Mouse (Mus musculus): ENCODE measurements around the gene Adk. TPM values are rescaled to one million over a fixed set of nuclear protein-coding genes. Genes with fewer than 3 reads are reported as not detected.

Gene Adk
- polyA plus RNA-seq, 1 experiment from 2014 or later, result 33.5 TPM

DNA sequence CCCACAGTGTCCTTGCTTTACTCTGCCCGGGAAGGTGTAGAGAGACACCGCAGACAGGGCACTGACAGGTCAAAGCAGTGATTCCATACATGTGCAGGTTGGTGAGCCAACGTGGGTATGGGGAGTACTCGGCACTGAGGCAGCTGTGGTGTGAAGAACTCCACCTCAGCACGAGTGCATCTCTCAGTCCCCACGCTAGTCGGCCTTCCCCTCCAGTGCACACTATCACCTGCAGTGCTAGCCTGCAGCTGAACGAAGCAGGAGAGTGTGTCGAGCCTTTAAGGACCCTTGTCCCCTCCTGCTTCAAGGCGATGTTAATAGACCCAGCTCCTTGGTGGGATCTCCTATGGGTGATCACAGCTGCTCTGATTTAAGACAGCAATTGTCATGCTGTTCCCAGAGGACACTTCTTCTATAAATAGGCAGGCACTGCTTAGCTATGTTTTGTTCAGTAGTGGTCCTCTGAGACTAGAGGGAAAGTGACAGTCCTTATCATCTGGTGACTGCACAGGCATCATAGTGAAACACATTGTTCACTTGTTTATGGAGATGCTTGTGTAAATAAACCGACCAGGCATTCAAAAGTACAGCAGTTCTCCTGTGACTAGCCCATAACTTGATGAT is 283.4 kb downstream of the Adk start:
- Histone ChIP-seq H3K4me2 (ENCODE audit: low read depth, low read length) (no peak overlapping the region), H3K27me3 (ENCODE audit: control insufficient read depth, insufficient read depth, low read length) (no peaks in the 10 kb centered on the region), H3K36me3 (ENCODE audit: control insufficient read depth, insufficient read depth, low read length) (no peaks in the 10 kb centered on the region), H3K9me3 (ENCODE audit: control insufficient read depth, low read length) (no peaks in the 10 kb centered on the region), H3K4me3 (ENCODE audit: low read depth, low read length) (no peak overlapping the region), H3K4me1 (ENCODE audit: control insufficient read depth, insufficient read depth, low read length) (peaks cover 10% of the 10 kb centered on the region), H3K9ac (replicated peaks; ENCODE audit: low read depth, low read length) (no peak overlapping the region), H3K27ac (ENCODE audit: low read depth, low read length) (peak overlapping the region; percentile 30; the same call in 1 of the 2 replicates)
- 39% methylated on average over 11 of the region's 11 CpGs for WGBS
- ATAC-seq (ENCODE audit: low read depth), result peak; percentile 24; the same call in 1 of the 2 replicates

DNA sequence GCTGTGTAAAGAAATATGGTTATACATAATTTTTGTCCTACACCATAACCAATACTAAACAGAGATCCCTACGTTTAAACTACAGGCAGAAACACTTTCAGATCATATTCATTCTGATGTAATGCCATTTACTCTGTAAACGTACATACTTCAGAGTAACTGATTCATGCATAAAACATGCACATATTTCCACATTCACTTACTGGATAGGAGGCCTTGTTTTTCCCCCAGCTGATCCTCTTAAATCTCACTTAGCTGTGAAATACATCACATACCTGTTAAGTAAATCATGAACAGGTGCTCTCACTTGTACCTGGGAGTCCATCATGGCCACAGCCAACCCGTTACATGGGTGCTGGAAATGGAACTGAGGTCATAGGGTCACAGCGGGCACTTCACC is 285.6 kb downstream of the Adk start:
- Histone ChIP-seq H3K4me3 (ENCODE audit: low read depth, low read length) (no peak overlapping the region), H3K27ac (ENCODE audit: low read depth, low read length) (no peak overlapping the region), H3K4me1 (ENCODE audit: control insufficient read depth, insufficient read depth, low read length) (peaks cover 10% of the 10 kb centered on the region), H3K4me2 (ENCODE audit: low read depth, low read length) (no peak overlapping the region), H3K9me3 (ENCODE audit: control insufficient read depth, low read length) (no peaks in the 10 kb centered on the region), H3K9ac (replicated peaks; ENCODE audit: low read depth, low read length) (no peak overlapping the region), H3K36me3 (ENCODE audit: control insufficient read depth, insufficient read depth, low read length) (no peaks in the 10 kb centered on the region), H3K27me3 (ENCODE audit: control insufficient read depth, insufficient read depth, low read length) (no peaks in the 10 kb centered on the region)
- 72% methylated on average over 4 of the region's 4 CpGs for WGBS
- no peak for ATAC-seq (ENCODE audit: low read depth)

DNA sequence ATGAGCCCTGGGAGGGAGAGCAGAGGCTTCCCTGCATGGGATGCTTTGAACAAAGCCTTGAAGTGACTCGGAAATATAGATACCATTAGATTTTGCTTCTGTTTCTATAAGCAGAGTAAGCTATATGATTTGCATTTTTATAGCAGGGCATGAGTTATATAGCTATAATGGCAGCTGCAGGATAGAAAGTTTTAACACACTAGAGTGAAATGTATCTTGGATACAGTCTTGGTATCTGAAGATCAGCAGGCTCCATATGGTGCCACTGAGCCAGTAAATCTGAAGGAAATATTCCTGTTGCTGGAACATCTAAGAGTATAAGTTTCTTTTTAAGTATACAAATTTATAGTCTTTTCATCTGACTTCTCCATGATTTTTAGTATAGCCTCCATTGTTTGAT is 288.8 kb downstream of the Adk start:
- Histone ChIP-seq H3K9me3 (ENCODE audit: control insufficient read depth, low read length) (no peaks in the 10 kb centered on the region), H3K36me3 (ENCODE audit: control insufficient read depth, insufficient read depth, low read length) (no peaks in the 10 kb centered on the region), H3K27ac (ENCODE audit: low read depth, low read length) (no peak overlapping the region), H3K4me1 (ENCODE audit: control insufficient read depth, insufficient read depth, low read length) (no peaks in the 10 kb centered on the region), H3K27me3 (ENCODE audit: control insufficient read depth, insufficient read depth, low read length) (no peaks in the 10 kb centered on the region), H3K4me3 (ENCODE audit: low read depth, low read length) (no peak overlapping the region), H3K9ac (replicated peaks; ENCODE audit: low read depth, low read length) (no peak overlapping the region), H3K4me2 (ENCODE audit: low read depth, low read length) (no peak overlapping the region)
- 66% methylated on average over 1 of the region's 1 CpGs for WGBS
- ATAC-seq (ENCODE audit: low read depth), result no peak

DNA sequence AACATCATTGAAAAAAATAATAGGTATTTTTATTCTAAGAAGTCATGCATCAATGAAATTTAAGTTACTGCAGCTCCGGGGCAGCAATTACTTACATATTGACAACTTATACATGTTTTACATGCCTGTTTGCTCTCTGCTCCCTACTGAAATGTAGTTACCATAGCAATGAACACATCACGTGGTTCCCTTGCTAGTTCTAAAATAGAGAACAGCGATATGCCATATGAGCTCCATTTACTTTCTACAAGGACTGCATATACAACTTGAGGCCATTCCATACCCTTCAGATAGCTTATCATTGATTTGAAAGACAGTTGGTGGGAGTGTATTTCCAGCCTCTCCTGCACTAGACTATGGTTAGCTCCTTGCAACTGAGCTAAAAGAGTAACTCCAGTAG is 290.6 kb downstream of the Adk start:
- Histone ChIP-seq H3K4me1 (ENCODE audit: control insufficient read depth, insufficient read depth, low read length) (no peaks in the 10 kb centered on the region), H3K9me3 (ENCODE audit: control insufficient read depth, low read length) (no peaks in the 10 kb centered on the region), H3K27me3 (ENCODE audit: control insufficient read depth, insufficient read depth, low read length) (no peaks in the 10 kb centered on the region), H3K36me3 (ENCODE audit: control insufficient read depth, insufficient read depth, low read length) (no peaks in the 10 kb centered on the region), H3K4me2 (ENCODE audit: low read depth, low read length) (no peak overlapping the region), H3K9ac (replicated peaks; ENCODE audit: low read depth, low read length) (no peak overlapping the region), H3K27ac (ENCODE audit: low read depth, low read length) (no peak overlapping the region), H3K4me3 (ENCODE audit: low read depth, low read length) (no peak overlapping the region)
- no peak for ATAC-seq (ENCODE audit: low read depth)
- 60% methylated on average over 3 of the region's 3 CpGs for WGBS

DNA sequence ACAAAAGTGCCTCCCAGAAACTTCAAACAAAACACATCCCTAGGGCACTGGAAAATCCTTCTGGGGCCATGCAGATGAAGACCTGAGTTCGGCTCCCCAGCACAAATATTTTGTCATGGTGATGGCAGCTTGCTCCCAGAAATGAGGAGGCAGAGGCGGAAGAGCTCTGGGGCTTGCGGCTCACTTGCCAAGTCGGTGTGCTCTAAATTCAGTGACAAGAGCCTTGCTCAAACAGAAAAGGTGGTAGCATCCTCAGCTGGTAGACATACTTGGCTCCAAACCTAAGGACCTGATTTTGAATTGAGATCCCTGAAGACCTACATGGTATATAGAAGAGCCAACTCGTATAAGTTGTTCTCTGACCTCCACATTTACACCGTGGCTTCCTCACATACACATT is 292.5 kb downstream of the Adk start:
- Histone ChIP-seq H3K9ac (replicated peaks; ENCODE audit: low read depth, low read length) (no peak overlapping the region), H3K27me3 (ENCODE audit: control insufficient read depth, insufficient read depth, low read length) (no peaks in the 10 kb centered on the region), H3K4me2 (ENCODE audit: low read depth, low read length) (no peak overlapping the region), H3K36me3 (ENCODE audit: control insufficient read depth, insufficient read depth, low read length) (no peaks in the 10 kb centered on the region), H3K9me3 (ENCODE audit: control insufficient read depth, low read length) (no peaks in the 10 kb centered on the region), H3K27ac (ENCODE audit: low read depth, low read length) (no peak overlapping the region), H3K4me3 (ENCODE audit: low read depth, low read length) (no peak overlapping the region), H3K4me1 (ENCODE audit: control insufficient read depth, insufficient read depth, low read length) (no peaks in the 10 kb centered on the region)
- 95% methylated on average over 6 of the region's 6 CpGs for WGBS
- no peak for ATAC-seq (ENCODE audit: low read depth)

DNA sequence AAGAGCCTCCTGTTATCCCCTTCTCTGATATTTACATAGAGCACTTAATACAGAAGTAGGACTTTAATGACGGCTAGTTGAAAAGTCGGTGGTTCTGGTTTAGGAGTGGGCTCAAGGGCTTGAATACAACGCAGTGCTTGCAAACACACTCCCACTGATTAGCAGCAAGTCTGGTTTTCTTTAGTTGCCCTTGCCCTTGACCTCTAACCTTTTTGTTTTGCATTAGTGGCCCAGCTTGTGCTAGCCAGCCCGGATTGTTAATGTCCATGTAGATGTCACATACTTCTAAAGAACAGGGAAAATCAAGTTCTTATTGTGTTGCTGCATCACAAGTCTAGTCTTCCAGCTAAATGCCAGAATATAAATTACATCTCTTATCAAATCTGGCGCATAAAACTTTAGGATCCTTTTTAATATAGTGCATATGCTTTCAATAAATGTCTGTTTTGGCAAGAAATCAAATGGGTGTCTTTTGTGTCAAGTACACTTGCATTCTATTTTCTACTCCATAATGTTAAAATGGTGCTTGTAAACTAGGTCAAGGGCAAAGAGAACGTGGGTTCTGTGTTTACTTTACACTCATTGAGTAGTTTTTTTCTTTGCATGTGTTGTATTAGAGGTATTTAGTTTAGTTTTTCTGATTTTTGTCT is 296.4 kb downstream of the Adk start:
- Histone ChIP-seq H3K4me3 (ENCODE audit: low read depth, low read length) (no peak overlapping the region), H3K4me1 (ENCODE audit: control insufficient read depth, insufficient read depth, low read length) (no peaks in the 10 kb centered on the region), H3K27ac (ENCODE audit: low read depth, low read length) (no peak overlapping the region), H3K9me3 (ENCODE audit: control insufficient read depth, low read length) (no peaks in the 10 kb centered on the region), H3K36me3 (ENCODE audit: control insufficient read depth, insufficient read depth, low read length) (no peaks in the 10 kb centered on the region), H3K9ac (replicated peaks; ENCODE audit: low read depth, low read length) (no peak overlapping the region), H3K27me3 (ENCODE audit: control insufficient read depth, insufficient read depth, low read length) (no peaks in the 10 kb centered on the region), H3K4me2 (ENCODE audit: low read depth, low read length) (no peak overlapping the region)
- WGBS, result 79% methylated on average over 6 of the region's 6 CpGs
- no peak for ATAC-seq (ENCODE audit: low read depth)

DNA sequence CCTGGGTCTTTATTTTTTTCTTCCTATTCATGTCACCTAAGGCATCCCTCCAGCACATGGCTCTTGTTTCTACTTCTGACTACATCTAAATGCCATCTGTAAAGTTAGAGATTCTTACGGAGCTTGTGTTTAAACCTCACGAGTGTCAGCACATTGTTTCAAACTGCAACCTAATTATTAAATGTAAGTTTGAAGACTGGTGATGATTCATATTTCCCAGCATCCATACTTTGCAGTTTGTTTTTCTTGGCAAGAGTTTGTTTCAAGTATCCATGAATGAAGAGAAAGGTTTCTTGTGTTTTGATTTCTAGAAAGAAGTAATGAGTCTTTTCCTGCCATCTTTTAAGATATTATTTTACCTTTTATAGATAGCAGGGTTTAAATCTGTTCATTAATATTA is 299.3 kb downstream of the Adk start:
- no peak overlapping the region for H3K4me2 ChIP-seq (ENCODE audit: low read depth, low read length)
- no peak for ATAC-seq (ENCODE audit: low read depth)
- H3K9me3 ChIP-seq (ENCODE audit: control insufficient read depth, low read length), result no peaks in the 10 kb centered on the region
- WGBS, result 80% methylated on average over 2 of the region's 2 CpGs
- no peaks in the 10 kb centered on the region for H3K36me3 ChIP-seq (ENCODE audit: control insufficient read depth, insufficient read depth, low read length)
- no peak overlapping the region for H3K27ac ChIP-seq (ENCODE audit: low read depth, low read length)
- H3K4me3 ChIP-seq (ENCODE audit: low read depth, low read length), result no peak overlapping the region
- H3K27me3 ChIP-seq (ENCODE audit: control insufficient read depth, insufficient read depth, low read length), result no peaks in the 10 kb centered on the region
- H3K4me1 ChIP-seq (ENCODE audit: control insufficient read depth, insufficient read depth, low read length), result no peaks in the 10 kb centered on the region
- no peak overlapping the region for H3K9ac ChIP-seq (replicated peaks; ENCODE audit: low read depth, low read length)

DNA sequence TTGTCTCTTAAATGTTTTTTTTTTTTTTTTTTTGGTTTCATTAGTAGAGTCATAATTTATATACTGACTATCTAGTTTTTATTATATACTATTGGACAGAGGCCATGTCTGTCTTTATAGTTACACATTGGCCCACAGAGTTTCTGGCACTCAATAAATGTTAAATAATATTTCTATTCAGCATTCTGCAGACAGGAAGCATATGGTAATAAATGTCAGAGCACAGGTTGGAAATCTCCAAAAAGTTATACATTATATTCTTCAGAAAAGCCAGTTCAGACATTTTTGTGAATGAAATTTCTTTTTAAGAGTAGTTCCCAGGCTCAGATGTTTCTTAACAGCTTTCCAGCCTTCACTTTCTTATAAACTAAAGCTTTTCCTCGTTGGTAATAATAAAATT is 303.9 kb downstream of the Adk start:
- WGBS, result 82% methylated on average over 1 of the region's 1 CpGs
- Histone ChIP-seq H3K36me3 (ENCODE audit: control insufficient read depth, insufficient read depth, low read length) (no peaks in the 10 kb centered on the region), H3K4me2 (ENCODE audit: low read depth, low read length) (no peak overlapping the region), H3K27me3 (ENCODE audit: control insufficient read depth, insufficient read depth, low read length) (no peaks in the 10 kb centered on the region), H3K27ac (ENCODE audit: low read depth, low read length) (no peak overlapping the region), H3K4me3 (ENCODE audit: low read depth, low read length) (no peak overlapping the region), H3K4me1 (ENCODE audit: control insufficient read depth, insufficient read depth, low read length) (no peaks in the 10 kb centered on the region), H3K9me3 (ENCODE audit: control insufficient read depth, low read length) (no peaks in the 10 kb centered on the region), H3K9ac (replicated peaks; ENCODE audit: low read depth, low read length) (no peak overlapping the region)
- ATAC-seq (ENCODE audit: low read depth), result no peak

GRCm38 (mm10) chr14:21359207-21359895 is 307.0 kb downstream of the Adk start:
- no peak for ATAC-seq (ENCODE audit: low read depth)
- 57% methylated on average over 10 of the region's 10 CpGs for WGBS
- Histone ChIP-seq H3K4me2 (ENCODE audit: low read depth, low read length) (no peak overlapping the region), H3K9ac (replicated peaks; ENCODE audit: low read depth, low read length) (no peak overlapping the region), H3K27ac (ENCODE audit: low read depth, low read length) (no peak overlapping the region), H3K36me3 (ENCODE audit: control insufficient read depth, insufficient read depth, low read length) (no peaks in the 10 kb centered on the region), H3K9me3 (ENCODE audit: control insufficient read depth, low read length) (no peaks in the 10 kb centered on the region), H3K4me1 (ENCODE audit: control insufficient read depth, insufficient read depth, low read length) (no peaks in the 10 kb centered on the region), H3K27me3 (ENCODE audit: control insufficient read depth, insufficient read depth, low read length) (no peaks in the 10 kb centered on the region), H3K4me3 (ENCODE audit: low read depth, low read length) (no peak overlapping the region)
